Mouse (Mus musculus) neural tube, embryonic 11.5 days (tissue): Measurements from ENCODE around the gene Dlgap1. TPM values are rescaled to one million over a fixed set of nuclear protein-coding genes. Genes with fewer than 3 reads are reported as not detected.

Experiments
- ATAC-seq: fragments of 200-750 bp; cut with Nextera tagmentation; 2 replicates; pipeline ENCODE4 v1.8.0; 2017; ENCODE audit warnings: moderate number of reproducible peaks, mild to moderate bottlenecking, moderate TSS enrichment, moderate library complexity; ENCODE audit not compliant: insufficient read depth, low FRiP score, low TSS enrichment
- DNase-seq: peaks from one replicate; pipeline ENCODE4 v3.0.0-alpha.2; 2015; ENCODE audit warnings: low spot score
- H3K27ac ChIP-seq: fragments of 300-500 bp; sonication (generic); 2 replicates; pipeline ENCODE4 v1.5.1; 2014; ENCODE audit warnings: low read depth, mild to moderate bottlenecking, low read length
- H3K27me3 ChIP-seq: fragments of 300-500 bp; sonication (generic); 2 replicates; pipeline ENCODE4 v1.6.1; 2014; ENCODE audit warnings: mild to moderate bottlenecking, low read length, mixed read lengths; ENCODE audit not compliant: control insufficient read depth, insufficient read depth
- H3K36me3 ChIP-seq: fragments of 300-500 bp; sonication (generic); 2 replicates; pipeline ENCODE4 v1.6.1; 2014; ENCODE audit warnings: mild to moderate bottlenecking, low read length, moderate library complexity, mixed read lengths; ENCODE audit not compliant: control insufficient read depth, insufficient read depth
- H3K4me1 ChIP-seq: fragments of 300-500 bp; sonication (generic); 2 replicates; pipeline ENCODE4 v1.6.1; 2014; ENCODE audit warnings: low read length, mixed read lengths; ENCODE audit not compliant: control insufficient read depth, insufficient read depth
- H3K4me2 ChIP-seq: fragments of 300-500 bp; sonication (generic); 2 replicates; pipeline ENCODE4 v1.6.1; 2014; ENCODE audit warnings: low read depth, mild to moderate bottlenecking, moderate library complexity
- H3K4me3 ChIP-seq: fragments of 300-500 bp; sonication (generic); 2 replicates; pipeline ENCODE4 v1.5.1; 2014; ENCODE audit warnings: low read depth, low read length
- H3K9ac ChIP-seq: fragments of 300-500 bp; sonication (generic); 2 replicates; pipeline ENCODE4 v1.6.1; 2014; ENCODE audit warnings: mild to moderate bottlenecking, low read length
- H3K9me3 ChIP-seq: fragments of 300-500 bp; sonication (generic); 2 replicates; pipeline ENCODE4 v1.6.1; 2016; ENCODE audit warnings: low read length; ENCODE audit not compliant: control insufficient read depth
- WGBS: fragments of 180-500 bp; shearing (Covaris S2); extraction: QIAGEN DNeasy Blood & Tissue Kit; methylation state at CpG from one replicate; pipeline ENCODE4 v1.1.7; 2014; 5-methylcytosine and 5-hydroxymethylcytosine counted together
- polyA plus RNA-seq: library from polyadenylated mRNA; unstranded; fragments of >200 nt; fragmentation: Nextera tagmentation; extraction: Ambion mirVana; gene quantifications from 2 replicates; pipeline ENCODE4 v1.2.1, GENCODE M21; 2014

Dlgap1 gene
- polyA plus RNA-seq, 1 experiment from 2014 or later = 5.9 TPM

DNA sequence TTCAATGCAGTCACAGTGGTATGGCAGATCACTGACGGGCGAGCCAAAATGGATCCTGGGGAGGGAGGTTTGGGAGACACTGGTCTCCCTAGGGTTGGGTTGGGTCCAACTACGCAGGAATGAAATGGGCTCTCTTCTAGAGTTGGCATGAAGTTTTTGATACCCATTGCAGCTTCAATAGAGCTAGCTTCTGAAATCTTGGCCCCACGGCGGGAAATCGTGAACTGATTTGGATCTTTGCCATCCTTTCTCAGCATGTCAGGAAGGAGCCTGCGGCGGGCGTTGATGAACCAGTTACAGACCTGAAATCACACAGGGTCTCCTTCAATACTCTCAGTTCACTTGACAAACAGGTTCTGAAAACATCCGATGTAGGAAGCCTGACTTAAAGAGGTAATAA, 876.1 kb downstream of the Dlgap1 start:
- Histone ChIP-seq H3K9me3 (no peaks in the 10 kb centered on the region), H3K4me2 (no peak overlapping the region), H3K9ac (no peak overlapping the region), H3K27ac (no peak overlapping the region), H3K36me3 (peaks cover 2% of the 10 kb centered on the region), H3K27me3 (no peaks in the 10 kb centered on the region), H3K4me1 (0 out of 2 replicates have a peak, but pooled peaks cover 3% of the 10 kb centered on the region), H3K4me3 (no peak overlapping the region)
- DNase-seq (no peak), ATAC-seq (no peak)
- 90% methylated on average over 10 of the region's 10 CpGs for whole genome bisulfite sequencing

GRCm38 (mm10) chr17:70845543-70845942, 876.7 kb downstream of the Dlgap1 start:
- peaks cover 2% of the 10 kb centered on the region for H3K36me3 ChIP-seq
- no peak overlapping the region for H3K9ac ChIP-seq
- no peak overlapping the region for H3K4me2 ChIP-seq
- no peak overlapping the region for H3K4me3 ChIP-seq
- WGBS = 90% methylated on average over 2 of the region's 2 CpGs
- ATAC-seq (no peak), DNase-seq (no peak)
- H3K9me3 ChIP-seq = no peaks in the 10 kb centered on the region
- H3K4me1 ChIP-seq = 0 out of 2 replicates have a peak, but pooled peaks cover 3% of the 10 kb centered on the region
- no peaks in the 10 kb centered on the region for H3K27me3 ChIP-seq
- H3K27ac ChIP-seq = no peak overlapping the region

DNA sequence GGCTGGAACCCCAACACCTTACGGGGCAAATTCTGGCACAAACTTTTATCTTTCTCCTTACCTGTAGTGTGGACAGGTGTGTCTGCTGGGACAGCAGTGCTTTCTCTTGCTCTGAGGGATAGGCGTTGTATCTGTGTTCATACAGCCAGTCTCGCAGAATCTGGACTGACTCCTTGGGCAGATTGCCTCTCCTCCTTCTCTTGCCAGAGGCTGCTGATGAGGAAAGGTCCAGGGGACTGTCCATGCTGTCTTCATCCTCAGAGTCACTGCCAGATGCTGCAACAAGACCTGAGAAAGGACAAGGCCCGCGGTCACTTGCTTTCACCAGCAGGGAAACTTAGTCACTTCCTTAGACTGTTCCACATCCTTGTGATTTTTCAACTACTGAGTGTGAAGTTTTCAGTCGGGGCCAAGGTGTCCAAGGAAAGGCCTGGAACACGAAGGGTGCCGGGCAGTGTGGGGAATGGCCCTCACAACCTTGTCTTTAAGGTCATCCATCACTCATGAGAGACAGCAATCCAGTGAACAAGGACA, 877.3 kb downstream of the Dlgap1 start:
- peaks cover 2% of the 10 kb centered on the region for H3K36me3 ChIP-seq
- H3K9ac ChIP-seq = no peak overlapping the region
- 0 out of 2 replicates have a peak, but pooled peaks cover 3% of the 10 kb centered on the region for H3K4me1 ChIP-seq
- H3K27ac ChIP-seq = no peak overlapping the region
- no peak overlapping the region for H3K4me3 ChIP-seq
- ATAC-seq (no peak), DNase-seq (no peak)
- H3K27me3 ChIP-seq = no peaks in the 10 kb centered on the region
- H3K9me3 ChIP-seq = no peaks in the 10 kb centered on the region
- no peak overlapping the region for H3K4me2 ChIP-seq
- 63% methylated on average over 8 of the region's 8 CpGs for WGBS

DNA sequence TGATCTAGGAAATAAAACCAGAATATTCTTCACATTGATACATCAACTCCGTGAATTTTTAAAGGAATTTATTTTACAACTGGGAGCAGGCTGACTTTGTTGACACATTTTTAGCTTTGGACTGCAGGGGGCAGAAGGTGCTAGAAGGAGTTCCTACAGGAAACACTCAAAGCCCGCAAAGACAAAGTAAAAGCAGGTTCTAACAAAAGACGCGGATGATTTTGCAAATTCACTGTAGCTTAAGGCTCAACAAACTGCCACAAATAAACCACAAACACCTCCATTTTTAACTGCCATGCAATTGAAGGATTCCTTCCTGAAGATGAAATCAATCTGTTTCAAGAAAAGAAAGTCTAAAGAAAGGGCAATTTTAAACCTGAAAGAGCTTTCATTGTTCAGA, 878.2 kb downstream of the Dlgap1 start:
- DNase-seq (peak; percentile 54), ATAC-seq (no peak)
- H3K9ac ChIP-seq = no peak overlapping the region
- H3K36me3 ChIP-seq = no peaks in the 10 kb centered on the region; the same call in 1 of the 2 replicates
- H3K27ac ChIP-seq = no peak overlapping the region
- 3% methylated on average over 4 of the region's 4 CpGs for WGBS
- H3K27me3 ChIP-seq = no peaks in the 10 kb centered on the region
- peak overlapping the region; percentile 29 for H3K4me2 ChIP-seq
- H3K9me3 ChIP-seq = no peaks in the 10 kb centered on the region
- 0 out of 2 replicates have a peak, but pooled peaks cover 3% of the 10 kb centered on the region for H3K4me1 ChIP-seq
- no peak overlapping the region for H3K4me3 ChIP-seq

- Histone ChIP-seq H3K36me3 (no peaks in the 10 kb centered on the region; the same call in 1 of the 2 replicates), H3K4me2 (peak overlapping the region; percentile 97), H3K9ac (peak overlapping the region; percentile 92), H3K27ac (peak overlapping the region; percentile 79), H3K27me3 (no peaks in the 10 kb centered on the region), H3K9me3 (no peaks in the 10 kb centered on the region), H3K4me1 (0 out of 2 replicates have a peak, but pooled peaks cover 3% of the 10 kb centered on the region), H3K4me3 (peak overlapping the region; percentile 73)
- DNase-seq (peak; percentile 29), ATAC-seq (no peak)
- under 1% methylated on average over 17 of the region's 17 CpGs for WGBS
Observed at GRCm38 (mm10) chr17:70847751-70848510, 879.1 kb downstream of the Dlgap1 start.

DNA sequence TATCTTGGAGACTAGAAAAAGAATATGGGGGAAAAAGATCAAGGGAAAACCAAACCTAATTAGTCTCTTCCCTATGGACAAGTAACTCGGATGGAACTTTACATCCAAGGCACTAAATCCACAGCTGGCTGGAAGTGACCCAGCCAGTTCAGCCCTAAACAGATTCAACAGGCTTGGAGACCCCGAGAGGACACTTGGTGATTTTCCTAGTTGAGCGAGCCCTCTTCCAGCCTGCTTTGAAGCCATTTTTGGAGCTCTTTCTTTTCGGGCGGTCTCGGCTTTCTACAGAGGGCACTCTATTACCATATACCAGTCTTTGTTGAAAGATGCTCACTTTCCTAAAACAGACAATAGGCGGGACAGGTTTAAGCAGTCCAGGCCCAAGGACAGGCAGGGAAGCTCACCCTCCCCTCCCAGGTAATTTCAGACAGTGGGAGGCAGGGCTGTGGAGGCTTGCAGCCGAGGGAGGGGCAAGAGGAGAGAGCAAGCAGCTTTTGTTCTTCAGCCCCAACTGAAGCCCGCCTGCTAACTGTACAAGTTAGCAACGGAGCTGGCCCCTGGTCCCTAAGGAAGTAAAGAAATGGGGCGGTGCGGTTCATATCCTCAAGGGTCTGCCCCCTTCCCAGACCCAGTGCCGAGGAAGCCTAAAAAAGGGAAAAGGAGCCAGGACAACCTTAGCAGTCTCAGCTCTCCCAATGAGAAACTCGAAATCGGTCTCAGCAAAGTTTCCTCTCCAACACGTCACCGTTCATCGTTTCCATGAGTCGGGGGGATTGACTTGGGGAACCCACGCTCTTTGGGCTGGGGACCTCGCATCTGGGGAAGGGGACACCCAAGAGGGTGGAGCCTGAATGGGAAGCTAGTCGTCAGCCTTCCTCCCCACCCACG, 879.9 kb downstream of the Dlgap1 start:
- H3K27me3 ChIP-seq = no peaks in the 10 kb centered on the region
- H3K27ac ChIP-seq = peak overlapping the region; percentile 79
- no peaks in the 10 kb centered on the region for H3K9me3 ChIP-seq
- WGBS = under 1% methylated on average over 23 of the region's 23 CpGs
- H3K4me3 ChIP-seq = peak overlapping the region; percentile 73
- H3K36me3 ChIP-seq = no peaks in the 10 kb centered on the region; the same call in 1 of the 2 replicates
- peak overlapping the region; percentile 97 for H3K4me2 ChIP-seq
- DNase-seq (peak; percentile 61), ATAC-seq (0 out of 2 replicates have a peak, but pooled peaks have one; percentile 3)
- peak overlapping the region; percentile 92 for H3K9ac ChIP-seq
- 0 out of 2 replicates have a peak, but pooled peaks cover 3% of the 10 kb centered on the region for H3K4me1 ChIP-seq

DNA sequence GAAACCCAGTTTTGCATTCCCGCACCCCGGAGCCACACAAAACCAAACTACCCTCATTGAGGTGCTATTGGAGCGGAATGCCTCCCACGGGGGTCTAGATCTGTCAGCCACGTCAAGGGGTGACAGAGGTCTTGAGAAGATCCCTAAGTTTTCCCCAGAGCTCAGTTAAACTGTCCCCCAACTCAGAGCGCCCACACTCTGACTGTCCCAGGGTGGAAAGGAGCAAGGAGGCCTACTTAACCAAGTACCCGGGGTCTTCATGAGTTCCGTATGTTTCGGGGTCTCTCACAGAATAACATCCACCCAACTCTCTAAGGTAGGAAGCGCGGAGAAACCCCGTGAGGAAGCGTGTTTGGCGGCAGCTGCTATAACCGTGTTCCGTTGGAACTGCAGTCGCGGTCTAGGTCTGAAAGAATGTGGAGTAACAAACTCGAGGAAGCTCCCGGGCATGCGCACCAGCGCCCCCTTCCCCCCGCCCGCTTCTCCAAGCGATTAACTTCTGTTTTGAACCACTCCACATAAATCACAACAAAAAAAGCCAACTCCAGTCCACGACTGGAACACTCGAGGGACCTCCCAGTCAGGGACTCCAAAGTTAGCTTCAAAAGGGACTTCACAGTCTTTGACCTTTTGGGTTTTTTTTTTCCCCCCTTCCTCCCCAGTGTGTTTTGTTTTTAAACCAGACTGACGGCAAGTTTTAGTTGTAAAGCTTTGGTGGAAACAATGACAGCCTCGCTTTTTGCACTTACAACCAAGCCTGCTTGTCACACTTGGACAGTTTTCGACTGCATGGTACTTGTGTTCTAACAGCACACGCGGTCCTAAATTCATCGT, 880.7 kb downstream of the Dlgap1 start:
- DNase-seq = peak; percentile 91
- ATAC-seq = peak; percentile 17; the same call in 1 of the 2 replicates
- Histone ChIP-seq H3K27me3 (no peaks in the 10 kb centered on the region), H3K36me3 (no peaks in the 10 kb centered on the region; the same call in 1 of the 2 replicates), H3K4me1 (0 out of 2 replicates have a peak, but pooled peaks cover 3% of the 10 kb centered on the region), H3K9me3 (no peaks in the 10 kb centered on the region), H3K9ac (peak overlapping the region; percentile 92), H3K4me3 (peak overlapping the region; percentile 73), H3K27ac (peak overlapping the region; percentile 96), H3K4me2 (peak overlapping the region; percentile 97)
- under 1% methylated on average over 33 of the region's 33 CpGs for WGBS
